Mouse (Mus musculus) layer of hippocampus, adult 9-11 months (tissue): ENCODE measurements around the gene Gpr171.
"Not testable (repeated sequence)": the region's sequence is repeated elsewhere in the genome, so short reads cannot be mapped to it uniquely, and the experiment has no call there.

Source experiments
- DNase-seq: peaks from one replicate; pipeline ENCODE4 v3.0.0; 2022

The Gpr171 gene

DNA sequence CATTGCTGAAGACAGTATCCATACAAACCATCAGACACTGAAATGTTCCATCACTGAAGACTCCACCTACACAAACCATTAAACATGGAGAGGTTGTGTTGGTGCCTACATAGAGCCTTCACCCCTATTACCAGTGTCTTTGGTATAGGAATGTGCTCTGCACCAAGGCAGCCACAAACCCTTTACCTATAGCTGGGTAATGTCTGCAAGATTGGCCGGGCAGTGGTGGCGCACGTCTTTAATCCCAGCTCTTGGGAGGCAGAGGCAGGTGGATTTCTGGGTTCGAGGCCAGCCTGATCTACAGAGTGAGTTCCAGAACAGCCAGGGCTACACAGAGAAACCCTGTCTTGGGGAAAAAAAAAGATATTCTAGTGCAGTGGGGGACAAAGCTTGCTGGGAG lies 11.7 kb upstream of the Gpr171 start:
- DNase-seq, result not testable (repeated sequence)

DNA sequence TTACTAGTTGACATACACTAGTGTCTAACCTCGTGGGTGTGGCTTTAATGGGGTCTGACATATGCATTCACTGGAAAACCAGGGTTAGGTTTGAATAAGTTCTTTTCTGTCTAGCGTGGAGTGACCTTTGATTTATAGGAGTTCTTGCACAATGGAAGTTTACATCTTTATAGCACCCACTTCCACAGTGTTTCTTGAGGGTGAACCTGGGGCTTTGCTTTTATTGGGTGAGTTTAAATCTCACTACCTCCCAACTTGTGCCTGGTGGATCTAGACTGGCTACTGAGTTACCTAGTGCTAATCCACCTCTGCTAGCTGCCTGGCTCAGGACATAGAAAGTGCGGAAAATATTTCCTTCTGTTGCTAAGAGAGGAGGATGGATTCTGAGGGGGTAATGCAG lies 10.3 kb upstream of the Gpr171 start:
- DNase-seq, result no peak

DNA sequence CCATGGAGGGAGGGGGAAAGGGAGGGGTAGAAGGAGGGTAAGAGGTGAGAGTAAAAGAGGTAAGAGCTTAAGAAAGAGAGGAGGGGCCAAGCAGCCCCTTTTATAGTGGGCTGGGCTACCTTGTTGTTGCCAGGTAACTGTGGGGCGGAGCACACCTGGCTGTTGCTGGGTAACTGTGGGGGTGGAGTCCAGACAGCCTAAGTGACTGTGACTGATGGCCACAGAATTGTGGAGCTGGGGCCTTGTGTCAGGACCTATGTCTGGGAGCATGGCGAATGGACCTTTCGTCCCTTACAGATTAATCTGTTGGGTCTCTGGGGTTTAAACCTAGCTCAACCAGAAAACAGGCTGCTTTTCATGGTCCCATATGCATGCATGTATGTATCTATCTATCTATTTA lies 8.2 kb upstream of the Gpr171 start:
- not testable (repeated sequence) for DNase-seq

DNA sequence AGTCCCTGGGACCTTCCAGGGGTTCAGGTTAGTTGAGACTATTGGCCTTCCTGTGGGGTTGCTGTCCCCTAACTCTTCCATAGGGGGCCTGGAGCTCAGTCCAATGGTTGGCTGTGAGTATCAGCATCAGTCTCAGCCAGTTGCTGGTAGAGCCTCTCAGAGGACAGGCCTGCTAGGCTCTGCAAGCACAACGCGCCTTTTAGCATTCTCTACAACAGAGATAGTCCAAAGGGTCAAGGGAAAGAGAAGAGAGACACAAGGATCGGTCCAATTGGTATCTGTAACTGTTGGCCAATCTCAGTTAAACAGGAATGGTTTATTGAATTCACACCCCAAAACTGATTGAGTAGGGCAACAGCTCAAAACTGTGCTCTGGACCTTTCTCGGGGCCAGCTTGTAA lies 5.8 kb upstream of the Gpr171 start:
- no peak for DNase-seq

DNA sequence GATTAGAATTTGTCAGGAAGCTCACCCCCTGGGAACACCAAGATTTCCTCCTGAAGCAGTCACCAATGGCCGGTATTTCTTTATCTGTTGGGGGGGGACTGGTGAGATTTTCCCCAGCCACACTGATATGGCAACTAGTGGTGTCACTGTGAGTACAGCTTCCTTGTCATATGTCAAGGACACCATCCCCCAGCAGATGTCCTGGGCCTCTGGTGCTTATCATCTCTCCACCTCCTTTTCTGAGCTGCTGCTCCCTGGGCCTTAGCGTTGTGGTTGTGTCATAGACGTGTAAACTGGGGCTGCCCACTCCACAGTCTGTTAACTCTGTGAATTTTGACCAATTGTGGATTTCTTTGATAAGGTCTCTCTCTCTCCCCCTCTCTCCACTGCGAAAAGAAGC lies 2.8 kb upstream of the Gpr171 start:
- no peak for DNase-seq

DNA sequence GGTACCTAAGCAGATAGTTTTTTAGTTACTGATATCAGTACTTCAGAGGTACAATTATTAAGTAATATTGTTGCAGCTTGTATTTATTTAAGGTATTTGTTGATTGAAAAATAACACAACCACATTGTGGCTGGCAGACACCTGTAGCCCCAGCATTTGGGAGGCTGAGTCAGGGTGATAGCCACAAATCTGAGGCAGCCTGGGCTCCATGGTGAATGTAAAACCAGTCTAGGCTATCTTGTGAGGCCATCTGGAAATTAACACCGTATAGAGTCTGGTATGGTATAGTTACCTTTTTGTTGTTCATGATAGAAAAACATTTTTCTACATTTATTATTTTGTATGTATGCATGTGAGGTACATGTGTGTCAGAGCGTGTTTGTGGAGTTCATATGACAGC lies 525 bp upstream of the Gpr171 start:
- DNase-seq, result no peak

DNA sequence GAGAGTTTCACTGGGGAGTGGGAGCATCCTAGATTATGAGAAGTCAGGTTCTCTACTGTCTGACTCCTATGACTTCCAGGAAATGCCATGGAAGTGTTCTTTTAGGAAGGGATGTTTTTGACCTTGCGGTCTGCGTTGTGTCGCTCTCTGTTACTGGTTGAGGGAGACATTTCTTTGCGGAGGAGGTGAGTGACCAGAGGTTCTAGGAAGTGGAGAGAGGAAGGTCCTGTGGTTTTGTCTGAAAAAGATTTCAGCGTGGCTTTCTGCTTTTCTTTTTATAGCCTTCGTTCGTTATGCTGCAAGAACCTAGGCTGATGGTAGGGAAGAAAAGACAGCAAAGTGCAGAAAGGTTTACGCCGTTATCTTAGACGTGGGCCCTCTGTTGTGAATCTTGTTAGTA lies 3.1 kb downstream of the Gpr171 start:
- DNase-seq, result no peak

DNA sequence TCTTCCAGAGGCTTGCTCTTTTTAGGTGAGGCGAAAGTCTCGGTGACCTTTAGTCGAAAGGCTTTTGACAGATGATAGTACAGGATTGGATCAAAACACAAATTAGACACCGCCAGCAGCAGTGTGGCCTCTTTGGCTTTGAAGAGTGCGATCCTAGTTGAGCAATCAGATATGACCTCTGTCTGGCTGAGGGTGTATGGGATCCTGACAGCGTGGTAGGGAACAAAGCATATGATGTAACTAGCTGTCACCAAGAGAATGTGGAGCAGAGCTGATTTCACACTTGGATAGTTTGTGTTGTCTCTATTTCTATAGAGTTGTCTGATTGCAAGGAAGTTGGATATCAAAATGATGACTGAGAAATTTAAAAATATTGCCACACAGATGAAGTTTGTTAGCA lies 4.2 kb downstream of the Gpr171 start:
- DNase-seq, result no peak

DNA sequence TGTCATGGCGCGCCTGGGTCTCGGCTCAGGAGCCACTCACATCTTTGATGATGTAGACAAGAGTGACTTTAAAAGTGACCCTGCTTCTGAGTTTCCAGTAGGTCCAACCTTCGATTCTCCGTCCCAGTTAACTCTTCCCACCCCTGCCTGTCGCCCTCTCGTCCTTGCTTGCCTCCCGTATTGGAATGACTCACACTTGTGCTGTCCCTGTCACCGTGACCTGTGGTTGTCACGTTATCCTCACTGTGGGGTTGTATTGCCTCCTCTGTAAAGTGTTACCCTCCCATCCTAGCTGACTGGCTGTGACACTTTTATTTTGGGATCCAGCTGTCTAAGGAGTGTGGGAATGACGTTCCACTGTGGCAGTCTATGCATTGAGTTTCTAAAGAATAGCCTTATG lies 8.9 kb downstream of the Gpr171 start:
- no peak for DNase-seq

DNA sequence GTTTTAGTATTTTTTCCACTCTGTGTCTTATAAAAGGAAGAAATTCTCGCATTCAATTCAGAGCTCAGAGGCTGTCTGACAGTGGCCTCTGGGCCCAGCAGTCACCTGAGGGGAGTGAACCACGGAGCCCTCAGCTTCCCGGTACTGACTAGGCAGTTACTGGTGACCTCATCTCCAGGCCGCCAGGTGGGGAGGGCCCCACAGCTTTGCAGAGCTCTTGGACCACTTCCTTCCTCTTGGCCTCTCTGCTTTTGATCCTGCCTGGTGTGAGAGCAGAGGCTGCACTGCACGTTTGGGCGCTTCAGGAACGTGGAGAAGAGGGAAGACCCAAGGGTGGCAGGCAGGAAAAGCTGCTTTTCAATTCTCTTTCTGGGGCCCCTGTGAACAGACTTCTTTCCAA lies 20.7 kb downstream of the Gpr171 start:
- no peak for DNase-seq

DNA sequence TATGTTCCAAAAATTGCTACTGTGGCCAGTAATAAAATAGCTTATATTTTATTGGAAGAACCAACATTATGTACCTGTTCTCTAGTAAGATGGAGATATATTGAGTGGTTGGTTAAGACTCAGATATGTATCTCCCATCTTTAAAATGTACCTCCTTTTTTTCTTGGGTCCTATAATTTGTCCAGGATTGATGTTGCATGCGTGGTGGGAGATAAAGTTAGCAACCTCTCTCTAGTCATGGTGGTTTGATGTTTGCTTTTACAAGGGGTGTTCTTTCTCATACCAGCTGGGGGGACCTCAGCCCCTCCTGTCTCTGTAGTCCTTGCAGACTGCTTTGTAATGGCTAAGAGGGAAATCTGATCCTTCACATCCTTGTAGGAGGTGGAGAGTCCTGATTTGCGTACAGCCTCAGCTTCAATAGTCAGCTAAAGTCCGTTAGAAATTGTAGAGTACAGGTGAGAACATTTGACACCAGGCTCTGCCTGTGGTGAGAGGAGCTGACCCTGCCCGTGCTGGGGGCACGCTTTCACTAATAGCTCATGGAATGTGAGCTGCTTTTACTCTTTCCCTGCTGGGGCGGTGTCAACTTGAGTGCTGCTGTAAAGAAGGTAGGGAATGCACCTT lies 21.2 kb downstream of the Gpr171 start:
- no peak for DNase-seq

DNA sequence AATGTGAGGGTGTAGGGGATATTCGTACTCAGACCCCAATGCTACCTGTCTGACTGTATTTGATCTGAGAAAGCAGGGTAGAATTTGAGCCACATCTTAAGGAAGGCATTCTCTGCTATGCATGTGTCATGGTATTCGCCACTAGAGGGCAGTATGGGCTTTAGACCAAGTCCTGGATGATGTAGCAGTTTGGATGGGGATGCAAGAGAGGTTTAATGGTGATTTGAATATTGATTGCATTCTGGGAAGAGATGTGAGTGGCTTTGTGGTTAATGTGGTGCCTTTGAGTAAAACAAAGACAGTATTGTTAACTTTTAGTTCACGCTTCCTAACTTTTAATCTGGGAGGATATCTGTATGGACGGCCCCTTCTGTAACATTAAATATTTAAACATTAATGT lies 22.3 kb downstream of the Gpr171 start:
- peak; percentile 42 for DNase-seq

DNA sequence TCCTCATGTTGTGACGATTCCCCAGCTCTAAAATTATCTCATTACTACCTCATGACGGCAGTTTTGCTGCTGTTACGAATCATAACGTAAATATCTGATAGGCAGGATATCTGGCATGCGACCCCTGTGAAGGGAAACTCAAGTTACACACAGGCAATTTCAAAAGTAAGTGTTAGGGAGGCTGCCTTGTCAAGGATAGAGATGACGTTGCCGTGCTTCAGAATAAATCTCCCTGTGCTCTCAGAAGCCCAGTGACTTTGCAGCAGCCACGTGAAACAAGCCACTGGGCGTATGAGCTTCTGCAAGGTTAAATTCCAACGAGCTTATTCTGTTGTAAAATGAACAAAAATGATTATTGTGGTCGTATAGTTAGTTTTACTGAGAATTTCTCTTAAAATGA lies 23.0 kb downstream of the Gpr171 start:
- DNase-seq, result no peak

DNA sequence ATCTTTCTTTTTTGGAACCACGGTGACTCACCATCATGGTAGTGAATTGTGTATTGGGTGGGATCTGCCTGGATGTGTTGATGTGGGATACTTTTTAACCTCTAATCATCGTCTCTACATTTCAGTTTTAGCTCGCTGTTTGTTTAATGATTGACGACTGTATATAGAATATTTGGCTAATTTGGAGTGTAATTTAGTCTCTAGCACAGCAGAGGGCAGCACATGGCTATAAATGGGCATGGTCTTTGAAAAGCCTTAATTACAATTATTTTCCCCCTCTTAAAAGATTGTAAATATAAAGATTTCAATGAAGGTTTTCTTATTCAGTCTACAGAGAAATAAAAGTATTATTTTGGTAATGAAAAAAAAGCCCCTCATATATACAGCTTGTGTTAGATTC lies 24.3 kb downstream of the Gpr171 start:
- DNase-seq, result no peak

DNA sequence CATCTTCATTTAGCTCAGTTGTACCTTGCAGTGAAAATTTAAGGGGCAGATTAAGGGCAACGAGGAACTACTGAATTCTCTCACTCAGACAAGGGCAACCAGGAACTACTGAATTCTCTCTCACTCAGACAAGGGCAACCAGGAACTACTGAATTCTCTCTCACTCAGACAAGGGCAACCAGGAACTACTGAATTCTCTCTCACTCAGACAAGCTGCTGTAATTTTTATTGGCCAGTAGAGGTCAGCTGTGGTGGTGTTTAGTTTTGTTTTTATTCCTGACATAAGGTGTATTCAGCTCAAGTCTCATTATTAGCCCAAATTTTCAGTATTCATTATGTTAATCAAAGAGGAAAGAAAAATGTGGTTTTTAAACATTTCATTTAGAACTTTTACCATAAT lies 32.5 kb downstream of the Gpr171 start:
- not testable (repeated sequence) for DNase-seq

DNA sequence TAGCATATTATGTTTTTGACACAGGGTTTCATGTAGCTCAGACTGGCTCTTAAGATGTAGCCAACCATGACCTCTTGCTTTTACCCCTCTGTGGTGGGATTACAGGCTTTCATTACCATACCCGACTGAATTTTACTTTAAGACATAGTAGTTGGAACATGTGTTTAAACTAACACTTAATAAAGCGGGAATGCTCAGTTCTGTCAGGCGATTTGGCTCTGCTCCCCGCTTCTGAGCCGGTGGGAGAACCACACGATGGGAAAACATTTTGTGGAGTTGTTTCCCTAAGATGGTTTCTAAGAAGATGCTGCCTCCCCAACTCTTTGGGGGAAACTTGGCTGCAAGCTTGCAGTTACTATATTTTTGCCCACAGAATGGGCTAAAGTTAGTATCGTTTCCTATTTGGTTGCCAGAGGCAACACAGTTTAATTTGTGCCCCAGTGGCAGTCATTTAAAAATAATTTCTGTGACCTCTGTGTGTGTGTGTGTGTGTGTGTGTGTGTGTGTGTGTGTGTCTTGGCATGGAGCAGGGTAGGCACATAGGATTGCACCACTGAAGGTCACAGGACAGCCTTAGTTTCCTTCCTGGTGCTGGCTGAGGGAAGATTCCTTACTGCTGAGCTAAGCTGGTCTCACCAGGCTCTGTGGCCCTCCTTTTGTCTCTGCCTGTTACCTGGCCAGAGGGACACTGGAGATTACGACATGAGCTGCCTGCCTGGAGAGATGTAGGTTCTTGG lies 34.9 kb downstream of the Gpr171 start:
- no peak for DNase-seq

DNA sequence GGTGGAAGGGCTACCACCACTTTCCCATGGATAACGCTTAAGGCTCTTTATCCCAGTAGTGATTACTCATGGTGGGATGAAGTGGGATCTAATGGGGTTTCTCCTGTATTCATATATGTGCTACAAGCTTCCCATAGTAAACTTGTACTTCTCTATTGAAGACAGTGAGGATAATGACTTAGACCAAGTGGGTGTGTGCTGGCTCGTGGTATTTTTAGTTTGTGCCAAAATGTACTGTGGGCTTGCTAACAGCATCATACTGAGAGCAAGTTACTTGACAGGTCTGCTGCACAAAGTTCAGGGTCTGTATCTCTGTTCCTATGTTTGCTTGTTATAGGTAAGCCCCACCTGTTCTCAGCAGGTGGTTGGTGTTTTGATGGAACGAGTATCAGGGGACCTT lies 35.7 kb downstream of the Gpr171 start:
- DNase-seq, result no peak

DNA sequence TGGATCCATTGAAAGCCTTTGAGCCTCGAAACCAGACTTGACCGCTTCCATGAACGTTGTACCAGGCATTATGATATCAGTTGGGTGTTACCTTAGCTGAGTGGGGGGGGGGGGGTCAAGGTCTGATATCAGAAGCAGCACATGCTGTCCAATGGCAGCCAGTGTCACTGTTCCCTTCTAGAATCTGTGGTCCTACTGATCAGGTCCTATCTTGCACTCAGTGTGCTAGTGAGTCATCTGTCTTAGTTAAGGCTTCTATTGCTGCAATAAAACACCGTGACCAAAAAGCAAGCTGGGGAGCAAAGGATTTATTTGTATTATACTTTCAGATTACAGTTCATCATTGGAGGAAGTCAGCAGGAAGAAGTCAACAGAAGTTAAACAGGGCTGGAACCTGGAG lies 38.2 kb downstream of the Gpr171 start:
- no peak for DNase-seq

DNA sequence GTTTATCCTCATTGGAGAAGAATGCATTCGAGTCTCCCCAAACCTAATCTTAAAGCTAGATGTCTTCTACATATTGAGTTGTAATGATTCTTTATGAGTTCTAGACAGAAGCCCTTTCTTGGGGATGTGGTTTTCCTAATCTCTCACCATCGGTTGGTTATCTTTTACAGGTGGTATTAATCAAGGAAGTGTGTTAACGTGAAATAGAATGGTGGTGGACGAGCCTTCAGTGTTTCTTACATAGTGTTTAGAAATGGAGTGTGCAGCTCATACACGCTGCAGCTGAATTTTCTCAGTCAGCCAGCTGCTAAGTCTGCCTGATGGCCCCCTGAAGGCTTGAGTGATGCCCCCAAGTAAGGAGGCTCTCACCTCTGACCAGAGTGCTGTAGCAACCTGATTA lies 39.5 kb downstream of the Gpr171 start:
- no peak for DNase-seq

DNA sequence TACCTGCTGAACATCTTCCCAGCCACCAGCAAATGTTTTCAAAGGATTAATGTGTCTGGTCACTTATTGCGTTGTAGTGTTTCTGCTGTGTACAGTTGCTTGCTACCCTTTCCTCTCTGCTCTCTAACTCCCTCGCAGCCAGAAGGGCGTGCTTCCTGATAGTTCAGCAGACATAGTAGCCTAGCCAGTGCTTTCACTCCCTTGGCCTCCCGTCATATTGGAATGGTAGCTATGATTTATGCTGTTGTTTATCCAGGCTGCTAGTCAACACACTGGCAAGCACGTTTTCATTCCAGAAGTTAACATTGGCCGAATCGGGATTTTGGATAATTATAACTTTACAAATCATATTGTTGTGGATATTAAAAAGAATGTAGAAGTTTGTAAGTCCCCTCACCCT lies 41.5 kb downstream of the Gpr171 start:
- DNase-seq, result no peak

DNA sequence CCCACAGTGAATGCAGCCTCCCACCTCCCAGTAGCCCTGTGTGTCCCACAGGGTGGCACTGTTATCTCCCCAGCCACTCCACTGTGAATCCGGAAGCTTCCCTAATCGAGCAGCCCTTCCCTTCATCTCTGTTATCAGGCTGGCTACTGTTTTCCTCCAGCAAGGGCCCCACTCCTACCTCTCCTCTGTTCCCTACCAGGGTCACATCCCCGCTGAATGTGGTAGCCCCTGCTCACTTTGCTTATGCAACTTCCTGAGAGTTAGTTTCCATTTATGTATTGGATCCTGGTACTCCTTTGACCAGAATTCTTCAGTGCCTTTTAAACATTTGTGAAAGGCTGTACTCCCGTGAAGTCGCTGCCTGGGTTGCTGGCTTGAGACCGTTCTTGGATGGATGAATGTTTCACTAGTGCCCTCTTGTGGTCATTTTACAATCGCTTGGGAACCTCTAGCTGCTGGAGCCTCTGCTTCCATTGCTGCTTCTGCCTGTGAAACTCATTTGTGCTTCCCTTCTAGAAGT lies 42.5 kb downstream of the Gpr171 start:
- peak; percentile 80 for DNase-seq

DNA sequence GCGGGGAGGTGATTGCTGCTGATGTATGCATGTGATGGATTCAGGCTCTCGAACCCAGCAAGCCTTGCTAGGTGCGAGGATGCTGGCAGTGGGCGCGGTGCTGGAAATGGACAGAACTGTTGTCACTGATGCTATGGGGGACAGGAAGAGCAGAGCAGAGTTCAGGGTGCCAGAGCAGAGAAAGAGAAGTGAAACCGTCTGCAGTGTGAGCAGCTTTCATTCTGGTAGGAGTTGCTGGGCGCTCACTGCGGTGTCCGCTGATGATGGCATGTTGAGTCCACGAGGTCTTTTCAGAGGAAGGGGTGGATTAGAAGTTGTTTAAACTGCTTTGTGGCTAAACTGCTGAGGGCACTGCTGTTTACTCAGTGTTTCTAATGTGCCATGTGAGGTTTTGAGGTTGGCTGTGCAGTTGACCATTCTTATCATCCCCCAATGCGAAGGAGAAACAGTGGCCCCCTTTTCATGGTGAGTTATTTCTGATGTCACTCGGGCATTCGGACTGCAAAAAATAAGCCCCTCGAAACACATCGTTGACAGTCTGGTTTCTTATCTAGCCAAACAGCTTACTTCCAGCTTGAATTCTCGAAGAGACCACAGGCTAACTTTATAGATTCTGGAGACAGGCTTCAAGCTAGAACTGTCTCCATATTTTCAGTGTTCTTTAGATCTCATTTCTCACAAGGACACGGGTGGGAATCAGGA lies 46.6 kb downstream of the Gpr171 start:
- no peak for DNase-seq
